Comparison of ENCODE assay signal across 8 mouse cellular contexts in genomic region chr12:67220641-67221231, GRCm38 (mm10). TPM values are rescaled to one million over a fixed set of nuclear protein-coding genes. Genes with fewer than 3 reads are reported as not detected.
DNase-seq lines count a peak whose midpoint lies in the region; ATAC-seq lines count a peak whose summit lies in the region.

No protein-coding gene starts in this region.

- no peak overlapping the region for H3K9ac ChIP-seq in liver, embryonic 13.5 days

- DNase-seq in heart, adult 11 months = peak; percentile 94
- DNase-seq in heart, adult 8-10 months (ENCODE audit: low spot score) = no peak
- peak; percentile 62 to 65 for DNase-seq in cerebellum, postnatal 10 days
- DNase-seq in frontal cortex, postnatal 14 days (ENCODE audit: low spot score in 2 of 2) = peak; percentile 58
- peak; percentile 18 for DNase-seq in kidney, postnatal 14 days
- DNase-seq in liver, embryonic 13.5 days = no peak
- peak; percentile 71 for DNase-seq in right cerebral cortex, postnatal 25 days
- DNase-seq in urinary bladder, postnatal 4 days (ENCODE audit: low spot score in 2 of 2) = no peak

- peak overlapping the region; percentile 61 for H3K4me2 ChIP-seq in liver, embryonic 13.5 days

- H3K4me3 ChIP-seq in liver, embryonic 13.5 days (replicated peaks) = 0 out of 2 replicates have a peak overlapping the region, but pooled peaks have one; percentile 16

- no peak overlapping the region for H3K27ac ChIP-seq in liver, embryonic 13.5 days

- H3K27me3 ChIP-seq in liver, embryonic 13.5 days = peaks cover 47% of the 10 kb centered on the region

- no peaks in the 10 kb centered on the region for H3K9me3 ChIP-seq in liver, embryonic 13.5 days (replicated peaks)

- no peak for ATAC-seq in liver, embryonic 13.5 days (ENCODE audit: low read depth)

- H3K36me3 ChIP-seq in liver, embryonic 13.5 days = no peaks in the 10 kb centered on the region

- WGBS in liver, embryonic 13.5 days (ENCODE audit: insufficient replicate concordance) = 2% methylated on average over 43 of the region's 43 CpGs

- H3K4me1 ChIP-seq in liver, embryonic 13.5 days (replicated peaks) = peaks cover 8% of the 10 kb centered on the region

RNA-seq across cellular contexts. Expression of gene Mdga2, which starts 1.6 kb away (rescaled TPM):
- total RNA-seq in heart, adult 8-10 months (2022) = under 1 TPM; 0.17 to 0.60 (median 0.38) TPM
- polyA plus RNA-seq in liver, embryonic 13.5 days (2015; fragmentation: Nextera tagmentation; extraction: Ambion mirVana) = 0.03 and 0.08 TPM in 2 replicates

Comparison
In these comparisons a context has a peak if more than half of its experiments do, and no peak if none do; other contexts are left out.
1. DNase-seq: peak in heart, adult 11 months (single experiment), cerebellum, postnatal 10 days (2 of 2), frontal cortex, postnatal 14 days (2 of 2), kidney, postnatal 14 days (single experiment) and right cerebral cortex, postnatal 25 days (single experiment); none in heart, adult 8-10 months (single experiment), liver, embryonic 13.5 days (single experiment) and urinary bladder, postnatal 4 days (0 of 2).